Mouse (Mus musculus): Measurements from ENCODE around the gene Gch1. TPM values are rescaled to one million over a fixed set of nuclear protein-coding genes. Genes with fewer than 3 reads are reported as not detected.

Gch1 gene
- polyA plus RNA-seq, 1 experiment, result 16.1 TPM

GRCm38 (mm10) chr14:47206601-47207000 is 17.4 kb upstream of the Gch1 start:
- H3K36me3 ChIP-seq (ENCODE audit: control insufficient read depth, insufficient read depth, low read length), result no peaks in the 10 kb centered on the region
- no peak for TF ChIP-seq POLR2A (IDR thresholded peaks at IDR 0.05; ENCODE audit: low read depth, low read length)
- no peak for TF ChIP-seq CTCF (IDR thresholded peaks at IDR 0.05; ENCODE audit: extremely low read depth, insufficient read depth, insufficient read length, insufficient replicate concordance)
- H3K4me1 ChIP-seq (ENCODE audit: control insufficient read depth, insufficient read depth, insufficient read length), result no peaks in the 10 kb centered on the region
- no peaks in the 10 kb centered on the region for H3K27me3 ChIP-seq (ENCODE audit: control insufficient read depth, insufficient read depth, low read length)
- no peak for DNase-seq (ENCODE audit: low read depth in 1 of 2, low spot score in 2 of 2)
- no peak overlapping the region for H3K27ac ChIP-seq (ENCODE audit: insufficient read depth, low read length)
- WGBS, result 91% methylated on average over 3 of the region's 3 CpGs
- no peak overlapping the region for H3K4me3 ChIP-seq (ENCODE audit: extremely low read depth, insufficient read depth, insufficient read length)

GRCm38 (mm10) chr14:47205270-47205972 is 16.2 kb upstream of the Gch1 start:
- no peak overlapping the region for H3K4me3 ChIP-seq (ENCODE audit: extremely low read depth, insufficient read depth, insufficient read length)
- DNase-seq (ENCODE audit: low read depth in 1 of 2, low spot score in 2 of 2), result no peak
- 87% methylated on average over 5 of the region's 5 CpGs for WGBS
- H3K27ac ChIP-seq (ENCODE audit: insufficient read depth, low read length), result no peak overlapping the region
- TF ChIP-seq POLR2A (IDR thresholded peaks at IDR 0.05; ENCODE audit: low read depth, low read length), result no peak
- no peak for TF ChIP-seq CTCF (IDR thresholded peaks at IDR 0.05; ENCODE audit: extremely low read depth, insufficient read depth, insufficient read length, insufficient replicate concordance)
- H3K36me3 ChIP-seq (ENCODE audit: control insufficient read depth, insufficient read depth, low read length), result no peaks in the 10 kb centered on the region
- H3K27me3 ChIP-seq (ENCODE audit: control insufficient read depth, insufficient read depth, low read length), result no peaks in the 10 kb centered on the region
- no peaks in the 10 kb centered on the region for H3K4me1 ChIP-seq (ENCODE audit: control insufficient read depth, insufficient read depth, insufficient read length)

GRCm38 (mm10) chr14:47197340-47197739 is 8.1 kb upstream of the Gch1 start:
- H3K4me3 ChIP-seq (ENCODE audit: extremely low read depth, insufficient read depth, insufficient read length), result no peak overlapping the region
- no peaks in the 10 kb centered on the region for H3K36me3 ChIP-seq (ENCODE audit: control insufficient read depth, insufficient read depth, low read length)
- no peaks in the 10 kb centered on the region for H3K4me1 ChIP-seq (ENCODE audit: control insufficient read depth, insufficient read depth, insufficient read length)
- WGBS, result 92% methylated on average over 3 of the region's 3 CpGs
- DNase-seq (ENCODE audit: low read depth in 1 of 2, low spot score in 2 of 2), result no peak
- TF ChIP-seq CTCF (IDR thresholded peaks at IDR 0.05; ENCODE audit: extremely low read depth, insufficient read depth, insufficient read length, insufficient replicate concordance) (no peak), POLR2A (IDR thresholded peaks at IDR 0.05; ENCODE audit: low read depth, low read length) (no peak)
- H3K27ac ChIP-seq (ENCODE audit: insufficient read depth, low read length), result no peak overlapping the region
- H3K27me3 ChIP-seq (ENCODE audit: control insufficient read depth, insufficient read depth, low read length), result no peaks in the 10 kb centered on the region

DNA sequence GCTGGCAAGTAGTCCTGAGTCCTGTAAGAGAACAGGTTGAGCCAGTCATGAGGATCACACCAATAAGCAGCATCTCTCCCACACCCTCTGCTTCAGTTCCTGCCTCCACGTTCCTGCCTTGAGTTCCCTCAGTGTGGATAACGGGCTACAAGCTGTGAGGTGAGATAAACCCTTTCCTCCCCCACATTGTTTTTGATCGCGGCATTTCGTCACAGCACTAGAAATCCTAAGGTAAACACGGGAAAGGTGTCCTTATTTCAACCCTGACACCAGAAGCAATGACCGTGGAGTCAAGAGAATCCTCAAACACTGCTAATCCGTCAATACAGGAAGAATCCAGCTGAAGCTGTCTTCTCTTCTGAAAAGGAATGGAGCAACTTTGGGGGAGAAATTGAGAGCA is 7.5 kb upstream of the Gch1 start:
- DNase-seq (ENCODE audit: low read depth in 1 of 2, low spot score in 2 of 2), result no peak
- Histone ChIP-seq H3K36me3 (ENCODE audit: control insufficient read depth, insufficient read depth, low read length) (no peaks in the 10 kb centered on the region), H3K27ac (ENCODE audit: insufficient read depth, low read length) (no peak overlapping the region), H3K4me3 (ENCODE audit: extremely low read depth, insufficient read depth, insufficient read length) (no peak overlapping the region), H3K27me3 (ENCODE audit: control insufficient read depth, insufficient read depth, low read length) (no peaks in the 10 kb centered on the region), H3K4me1 (ENCODE audit: control insufficient read depth, insufficient read depth, insufficient read length) (no peaks in the 10 kb centered on the region)
- 89% methylated on average over 8 of the region's 8 CpGs for WGBS
- no peak for TF ChIP-seq POLR2A (IDR thresholded peaks at IDR 0.05; ENCODE audit: low read depth, low read length)
- no peak for TF ChIP-seq CTCF (IDR thresholded peaks at IDR 0.05; ENCODE audit: extremely low read depth, insufficient read depth, insufficient read length, insufficient replicate concordance)

- TF ChIP-seq POLR2A (IDR thresholded peaks at IDR 0.05; ENCODE audit: low read depth, low read length) (no peak), CTCF (IDR thresholded peaks at IDR 0.05; ENCODE audit: extremely low read depth, insufficient read depth, insufficient read length, insufficient replicate concordance) (0 out of 2 replicates have a peak, but pooled peaks have one; percentile 2)
- Histone ChIP-seq H3K4me1 (ENCODE audit: control insufficient read depth, insufficient read depth, insufficient read length) (no peaks in the 10 kb centered on the region), H3K4me3 (ENCODE audit: extremely low read depth, insufficient read depth, insufficient read length) (no peak overlapping the region), H3K36me3 (ENCODE audit: control insufficient read depth, insufficient read depth, low read length) (no peaks in the 10 kb centered on the region), H3K27ac (ENCODE audit: insufficient read depth, low read length) (no peak overlapping the region), H3K27me3 (ENCODE audit: control insufficient read depth, insufficient read depth, low read length) (no peaks in the 10 kb centered on the region)
- WGBS, result 34% methylated on average over 4 of the region's 4 CpGs
- DNase-seq (ENCODE audit: low read depth in 1 of 2, low spot score in 2 of 2), result peak; percentile 27 to 38
Measured at GRCm38 (mm10) chr14:47194096-47194495, 4.9 kb upstream of the Gch1 start.

DNA sequence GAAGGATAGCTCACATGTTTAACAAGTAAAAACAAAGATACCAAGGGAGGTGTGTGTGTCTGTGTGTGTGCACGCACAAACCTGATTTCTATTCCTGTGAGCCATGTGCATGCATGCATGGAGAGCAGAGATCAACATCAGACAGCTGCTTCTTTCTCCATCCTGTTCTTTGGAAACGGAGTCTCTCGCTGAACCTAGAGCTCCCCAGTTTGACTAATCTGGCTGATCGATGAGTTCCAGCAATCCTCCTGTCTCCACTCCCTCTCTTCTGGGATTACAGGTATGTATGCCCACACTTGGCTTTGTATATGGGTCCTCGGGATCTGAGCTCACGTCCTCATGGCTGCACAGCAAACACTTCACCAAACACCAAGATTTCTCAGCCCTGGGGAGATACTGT is 4.3 kb upstream of the Gch1 start:
- no peaks in the 10 kb centered on the region for H3K27me3 ChIP-seq (ENCODE audit: control insufficient read depth, insufficient read depth, low read length)
- H3K4me3 ChIP-seq (ENCODE audit: extremely low read depth, insufficient read depth, insufficient read length), result no peak overlapping the region
- no peak for DNase-seq (ENCODE audit: low read depth in 1 of 2, low spot score in 2 of 2)
- no peaks in the 10 kb centered on the region for H3K4me1 ChIP-seq (ENCODE audit: control insufficient read depth, insufficient read depth, insufficient read length)
- TF ChIP-seq CTCF (IDR thresholded peaks at IDR 0.05; ENCODE audit: extremely low read depth, insufficient read depth, insufficient read length, insufficient replicate concordance), result no peak
- TF ChIP-seq POLR2A (IDR thresholded peaks at IDR 0.05; ENCODE audit: low read depth, low read length), result no peak
- 73% methylated on average over 6 of the region's 6 CpGs for WGBS
- no peaks in the 10 kb centered on the region for H3K36me3 ChIP-seq (ENCODE audit: control insufficient read depth, insufficient read depth, low read length)
- no peak overlapping the region for H3K27ac ChIP-seq (ENCODE audit: insufficient read depth, low read length)

- H3K4me3 ChIP-seq (ENCODE audit: extremely low read depth, insufficient read depth, insufficient read length), result no peak overlapping the region
- no peak for DNase-seq (ENCODE audit: low read depth in 1 of 2, low spot score in 2 of 2)
- peaks cover 7% of the 10 kb centered on the region; the same call in 1 of the 2 replicates for H3K4me1 ChIP-seq (ENCODE audit: control insufficient read depth, insufficient read depth, insufficient read length)
- 71% methylated on average over 5 of the region's 5 CpGs for WGBS
- H3K27ac ChIP-seq (ENCODE audit: insufficient read depth, low read length), result no peak overlapping the region
- no peaks in the 10 kb centered on the region for H3K36me3 ChIP-seq (ENCODE audit: control insufficient read depth, insufficient read depth, low read length)
- no peaks in the 10 kb centered on the region for H3K27me3 ChIP-seq (ENCODE audit: control insufficient read depth, insufficient read depth, low read length)
- TF ChIP-seq POLR2A (IDR thresholded peaks at IDR 0.05; ENCODE audit: low read depth, low read length) (no peak), CTCF (IDR thresholded peaks at IDR 0.05; ENCODE audit: extremely low read depth, insufficient read depth, insufficient read length, insufficient replicate concordance) (no peak)
Measured at GRCm38 (mm10) chr14:47191861-47192260, 2.6 kb upstream of the Gch1 start.

Data from spleen, adult 2 months (tissue).